Mouse (Mus musculus) lung, postnatal 10 days (tissue): ENCODE data around the gene Abcf1.
"Not testable (repeated sequence)": the region's sequence is repeated elsewhere in the genome, so short reads cannot be mapped to it uniquely, and the experiment has no call there.

Source experiments
- DNase-seq: peaks from one replicate; pipeline ENCODE4 v3.0.0; 2021

The Abcf1 gene

GRCm38 (mm10) chr17:35969418-35970389 lies at the start of gene Abcf1:
Gene Abcf1, minus strand, starts transcription at chr17:35969761.
- peak; percentile 99 for DNase-seq

- DNase-seq, result peak; percentile 29
Observed at GRCm38 (mm10) chr17:36018979-36019378, 49.4 kb upstream of the Abcf1 start.

DNA sequence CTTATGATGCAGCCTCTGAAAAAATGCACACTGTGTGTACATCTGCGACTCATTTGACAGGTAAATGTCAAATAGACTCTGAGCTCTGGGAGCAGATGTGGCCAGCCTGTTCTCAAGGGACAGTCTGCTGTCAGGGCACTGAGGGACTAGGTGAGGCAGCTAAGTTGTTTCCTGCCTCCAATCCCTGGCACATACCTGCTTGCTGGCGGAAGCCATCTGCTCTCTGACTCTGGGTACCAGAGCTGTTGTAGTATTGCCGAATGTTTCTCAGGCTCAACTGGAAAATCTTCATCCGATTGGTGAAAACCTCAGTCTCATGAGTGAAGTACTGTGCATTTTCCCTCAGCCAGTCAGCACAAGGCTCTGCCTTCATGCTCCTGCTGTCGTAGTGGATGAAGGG lies 47.5 kb upstream of the Abcf1 start:
- DNase-seq, result no peak

DNA sequence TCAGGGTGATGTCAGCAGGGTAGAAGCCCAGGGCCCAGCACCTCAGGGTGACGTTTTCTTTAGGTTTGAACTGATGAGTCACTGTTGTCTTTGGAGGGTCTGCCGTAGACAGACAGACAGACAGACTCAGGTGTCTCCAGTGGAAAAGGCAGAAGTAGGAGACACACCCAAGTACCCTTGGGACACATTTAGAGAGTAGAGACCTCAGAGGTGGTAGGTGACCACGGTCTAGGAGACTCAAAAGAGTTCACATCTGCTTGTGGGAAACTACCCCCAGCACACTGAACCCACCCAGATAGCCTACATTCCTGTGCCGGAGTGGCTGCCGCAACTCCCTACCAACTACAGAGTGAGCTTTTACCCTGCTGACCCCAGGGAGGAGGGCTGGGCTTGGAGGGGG lies 45.4 kb upstream of the Abcf1 start:
- no peak for DNase-seq

GRCm38 (mm10) chr17:36004409-36004808 lies 34.8 kb upstream of the Abcf1 start:
- not testable (repeated sequence) for DNase-seq

GRCm38 (mm10) chr17:36003331-36003730 lies 33.8 kb upstream of the Abcf1 start:
- DNase-seq, result no peak

GRCm38 (mm10) chr17:36001966-36002365 lies 32.4 kb upstream of the Abcf1 start:
- DNase-seq, result no peak

DNA sequence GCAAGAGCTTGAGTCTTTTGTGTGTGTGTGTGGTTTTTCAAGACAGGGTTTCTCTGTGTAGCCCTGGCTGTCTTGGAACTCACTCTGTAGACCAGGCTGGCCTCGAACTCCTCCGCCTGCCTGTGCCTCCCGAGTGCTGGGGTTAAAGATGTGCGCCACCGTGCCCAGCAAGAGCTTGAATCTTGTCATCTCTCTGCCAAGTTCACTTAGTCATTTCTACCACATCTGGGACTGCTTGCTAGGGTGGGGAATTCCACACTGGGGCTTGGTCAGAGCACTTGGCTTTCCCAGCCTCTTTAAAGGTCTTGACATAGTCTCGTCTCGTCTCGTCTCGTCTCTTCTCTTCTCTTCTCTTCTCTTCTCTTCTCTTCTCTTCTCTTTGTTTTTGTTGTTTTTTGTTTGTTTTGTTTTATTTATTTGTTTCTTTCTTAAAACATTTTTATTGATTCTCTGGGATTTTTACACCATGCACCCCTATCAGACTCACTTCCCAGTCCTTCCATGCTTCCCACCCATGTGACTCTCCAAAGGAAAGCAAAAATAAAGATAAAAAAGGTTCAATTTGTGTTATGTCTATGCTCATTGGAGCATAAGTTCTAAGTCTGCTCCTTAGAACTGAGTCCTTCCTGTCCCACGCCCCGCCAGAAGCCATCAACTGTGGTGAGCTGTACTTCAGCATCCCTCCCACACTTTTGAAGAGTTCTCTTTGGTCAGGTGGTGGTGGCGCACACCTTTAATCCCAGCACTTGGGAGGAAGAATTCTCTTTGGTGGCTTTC lies 31.7 kb upstream of the Abcf1 start:
- no peak for DNase-seq

DNA sequence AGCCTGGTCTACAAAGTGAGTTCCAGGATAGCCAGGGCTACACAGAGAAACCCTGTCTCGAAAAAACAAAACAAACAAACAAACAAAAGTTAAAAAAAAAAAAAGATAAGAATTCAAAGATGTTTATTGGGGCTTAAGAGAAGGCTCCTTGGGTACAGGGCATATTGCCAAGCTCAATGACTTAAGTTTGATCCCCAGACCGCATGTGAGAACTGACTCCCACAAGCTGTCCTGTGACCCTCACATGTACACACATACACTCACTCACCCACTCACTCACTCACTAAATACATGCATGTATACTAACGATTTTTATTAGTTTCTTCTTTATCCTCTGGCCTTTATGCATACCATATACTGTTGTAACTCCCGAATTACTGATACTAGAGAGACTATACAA lies 30.8 kb upstream of the Abcf1 start:
- DNase-seq, result no peak

- no peak for DNase-seq
Observed at GRCm38 (mm10) chr17:35999356-35999755, 29.8 kb upstream of the Abcf1 start.

GRCm38 (mm10) chr17:35998545-35999305 lies 29.2 kb upstream of the Abcf1 start:
- DNase-seq, result no peak

- DNase-seq, result peak; percentile 40
Observed at GRCm38 (mm10) chr17:35997713-35998510, 28.4 kb upstream of the Abcf1 start.

GRCm38 (mm10) chr17:35996949-35997348 lies 27.4 kb upstream of the Abcf1 start:
- DNase-seq, result peak; percentile 98

DNA sequence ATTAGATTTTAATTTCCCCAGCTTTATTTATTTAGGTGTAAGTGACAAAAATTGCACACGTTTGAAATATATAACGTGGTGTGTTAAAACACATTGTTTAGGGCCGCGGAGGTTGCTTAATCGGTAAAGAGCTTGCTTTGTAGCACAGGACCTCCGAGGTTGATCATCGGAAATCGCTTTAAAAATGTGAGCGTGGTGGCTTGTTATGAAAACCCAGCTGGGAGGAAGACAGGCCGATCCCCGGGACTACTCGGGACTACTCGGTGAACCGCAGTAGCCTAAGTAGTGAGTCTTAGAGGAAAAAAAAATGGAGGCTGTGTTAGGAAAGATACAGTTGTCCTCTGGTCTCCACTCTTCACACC lies 25.3 kb upstream of the Abcf1 start:
- DNase-seq, result no peak

- DNase-seq, result peak; percentile 89
Observed at GRCm38 (mm10) chr17:35994175-35994878, 24.8 kb upstream of the Abcf1 start.

DNA sequence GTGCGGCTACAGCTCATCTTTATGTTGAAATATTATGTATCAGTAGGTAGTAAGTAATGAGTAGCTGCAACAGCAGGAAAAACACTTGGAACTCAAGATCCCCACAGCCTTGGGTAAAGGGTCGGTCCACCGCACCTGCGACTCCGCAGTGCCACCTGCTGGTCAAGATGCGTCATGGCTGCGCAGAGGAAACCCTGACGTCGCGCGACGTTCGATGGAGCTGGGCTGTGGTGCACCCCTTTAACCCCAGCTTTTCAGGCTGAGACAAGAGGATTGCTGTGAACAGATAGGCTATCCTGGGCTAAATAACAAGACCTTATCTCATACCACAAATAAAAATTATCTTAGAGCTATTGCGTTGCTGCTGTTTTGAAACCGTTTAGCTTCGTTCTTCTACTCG lies 24.1 kb upstream of the Abcf1 start:
- peak; percentile 86 for DNase-seq

GRCm38 (mm10) chr17:35991781-35992180 lies 22.2 kb upstream of the Abcf1 start:
- DNase-seq, result peak; percentile 55

- no peak for DNase-seq
Observed at GRCm38 (mm10) chr17:35981776-35982175, 12.2 kb upstream of the Abcf1 start.

DNA sequence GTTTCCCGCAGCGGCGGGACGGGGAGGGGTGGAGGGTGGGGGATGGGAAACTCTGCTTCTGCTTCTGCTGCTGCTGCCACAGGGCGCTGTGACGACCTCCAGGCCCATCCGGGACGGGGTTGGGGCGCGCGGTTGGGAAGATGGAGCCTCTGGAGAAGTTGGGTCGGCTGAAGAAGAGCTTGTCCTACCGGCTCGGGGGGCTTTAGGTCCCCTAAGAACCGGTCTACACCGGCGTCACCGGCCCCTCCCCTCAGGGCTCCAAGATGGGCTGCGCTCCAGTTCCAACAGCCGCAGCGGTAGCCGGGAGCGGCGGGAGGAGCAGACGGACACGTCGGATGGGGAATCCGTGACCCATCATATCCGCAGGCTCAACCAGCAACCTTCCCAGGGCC lies 10.8 kb upstream of the Abcf1 start:
- DNase-seq, result peak; percentile 69

DNA sequence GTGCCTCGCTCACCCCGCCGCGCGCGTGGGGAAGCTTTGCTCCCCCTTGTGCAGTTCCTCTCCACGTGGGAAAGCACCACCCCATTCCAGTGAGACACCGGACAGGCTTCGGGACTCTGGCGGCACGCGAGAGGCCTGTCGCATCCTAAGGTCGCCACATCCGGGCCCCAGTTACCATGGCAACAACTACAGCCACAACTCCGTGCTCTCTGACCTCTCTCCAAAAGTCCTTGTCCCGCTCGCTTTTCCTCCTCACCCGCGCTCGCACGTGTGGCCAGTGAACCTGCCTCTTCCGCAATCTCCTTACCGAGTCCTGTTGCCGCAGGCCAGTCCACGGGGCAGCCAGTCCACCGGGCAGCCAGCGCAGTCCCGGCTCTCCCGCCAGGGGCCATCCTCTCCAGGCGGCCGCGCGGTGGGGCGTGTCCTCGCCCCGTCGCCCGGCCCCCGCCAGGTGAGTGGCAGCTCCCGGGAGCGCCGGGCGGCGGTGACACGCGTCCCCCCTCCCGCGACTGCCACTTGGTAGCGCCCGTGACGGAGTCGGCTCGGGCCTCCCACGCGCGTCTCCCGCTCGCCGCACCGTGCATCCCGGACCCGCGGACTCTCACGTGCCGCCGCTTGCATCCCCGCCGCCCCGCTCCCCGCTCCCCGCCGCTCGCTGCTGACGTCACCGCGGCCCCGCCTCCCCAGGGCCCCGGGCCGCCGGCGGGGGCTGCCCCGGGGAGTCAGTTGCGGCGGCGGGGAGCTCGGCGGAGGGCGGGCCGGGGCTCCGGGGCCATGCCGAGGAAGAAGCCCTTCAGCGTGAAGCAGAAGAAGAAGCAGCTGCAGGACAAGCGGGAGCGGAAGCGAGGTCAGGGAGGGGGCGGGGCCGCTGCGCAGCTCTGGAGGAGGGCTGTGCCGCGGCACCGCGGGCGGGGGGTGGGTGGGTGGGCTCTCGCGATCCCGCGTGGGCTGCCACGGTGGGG lies 10.1 kb upstream of the Abcf1 start, which contains the start of the genes Gnl1 and Prr3:
Gene Gnl1 (plus strand): TSS at position 451 of the 962 bp plus-strand sequence.
Gene Prr3 (minus strand): TSS at position 836 of the 962 bp plus-strand sequence.
- DNase-seq, result peak; percentile 95
